Mouse (Mus musculus): ENCODE data around the gene Il12rb1.

DNA sequence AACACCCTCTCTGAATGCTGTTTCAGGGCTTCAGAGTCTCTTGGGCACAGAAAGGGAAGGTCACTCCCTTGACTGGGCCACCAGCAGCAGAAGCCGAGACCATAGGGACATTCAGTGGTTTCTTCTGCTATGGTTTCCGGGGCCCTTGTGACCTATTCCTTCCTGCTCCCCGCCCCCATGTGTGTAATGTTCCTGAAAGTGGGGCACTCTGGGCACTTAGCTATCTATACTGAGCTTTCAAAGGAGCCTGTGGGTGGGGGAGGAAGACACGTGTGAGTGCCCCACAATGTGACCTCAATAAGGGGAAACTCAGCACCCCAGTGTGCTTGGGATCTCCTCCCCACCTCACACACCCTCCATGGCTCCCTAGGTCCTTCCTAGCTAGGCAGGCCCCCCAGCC lies 1.7 kb upstream of the Il12rb1 start:
- no peak for TF ChIP-seq POLR2A (IDR thresholded peaks at IDR 0.05; ENCODE audit: control insufficient read depth, extremely low read depth, insufficient read depth, low read length, poor library complexity)
- TF ChIP-seq CTCF (IDR thresholded peaks at IDR 0.05; ENCODE audit: borderline replicate concordance, control insufficient read depth, extremely low read depth, insufficient read depth, low read length, poor library complexity), result no peak

Measured in thymus, adult 2 months (tissue).